Mouse (Mus musculus) right cerebral cortex, adult 18-20 months (tissue): ENCODE measurements around the gene Gm20388.

ENCODE experiments used
- DNase-seq: peaks from one replicate; pipeline ENCODE4 v3.0.0; 2022; ENCODE audit warnings: mixed read lengths

The Gm20388 gene

GRCm38 (mm10) chr8:121468083-121469071 is 1557.7 kb downstream of the Gm20388 start:
- DNase-seq, result no peak

GRCm38 (mm10) chr8:121474161-121474897 is 1563.7 kb downstream of the Gm20388 start:
- DNase-seq, result peak; percentile 10

GRCm38 (mm10) chr8:121474898-121475284 is 1564.2 kb downstream of the Gm20388 start:
- no peak for DNase-seq

- DNase-seq, result no peak
Observed at GRCm38 (mm10) chr8:121477851-121478547, 1567.4 kb downstream of the Gm20388 start.

- DNase-seq, result no peak
Observed at GRCm38 (mm10) chr8:121479144-121479543, 1568.5 kb downstream of the Gm20388 start.

- DNase-seq, result no peak
Observed at GRCm38 (mm10) chr8:121480411-121481031, 1569.9 kb downstream of the Gm20388 start.

- DNase-seq, result no peak
Observed at GRCm38 (mm10) chr8:121484072-121484782, 1573.6 kb downstream of the Gm20388 start.

- DNase-seq, result no peak
Observed at GRCm38 (mm10) chr8:121491633-121492032, 1581.0 kb downstream of the Gm20388 start.

- DNase-seq, result no peak
Observed at GRCm38 (mm10) chr8:121497621-121498020, 1587.0 kb downstream of the Gm20388 start.

GRCm38 (mm10) chr8:121511751-121512150 is 1601.1 kb downstream of the Gm20388 start:
- DNase-seq, result no peak

GRCm38 (mm10) chr8:121513429-121513828 is 1602.8 kb downstream of the Gm20388 start:
- DNase-seq, result peak; percentile 60

GRCm38 (mm10) chr8:121525111-121525818 is 1614.6 kb downstream of the Gm20388 start:
- no peak for DNase-seq

GRCm38 (mm10) chr8:121526811-121527550 is 1616.3 kb downstream of the Gm20388 start:
- DNase-seq, result no peak

- DNase-seq, result no peak
Observed at GRCm38 (mm10) chr8:121527751-121528150, 1617.1 kb downstream of the Gm20388 start.

GRCm38 (mm10) chr8:121528790-121529189 is 1618.1 kb downstream of the Gm20388 start:
- no peak for DNase-seq

- DNase-seq, result no peak
Observed at GRCm38 (mm10) chr8:121530639-121531038, 1620.0 kb downstream of the Gm20388 start.

- DNase-seq, result no peak
Observed at GRCm38 (mm10) chr8:121532381-121532780, 1621.7 kb downstream of the Gm20388 start.

- DNase-seq, result no peak
Observed at GRCm38 (mm10) chr8:121541862-121542261, 1631.2 kb downstream of the Gm20388 start.

- no peak for DNase-seq
Observed at GRCm38 (mm10) chr8:121542901-121543300, 1632.3 kb downstream of the Gm20388 start.

GRCm38 (mm10) chr8:121544276-121544785 is 1633.7 kb downstream of the Gm20388 start, which contains the start of gene 1700018B08Rik:
TSS of gene 1700018B08Rik (minus strand) at chr8:121544320.
- no peak for DNase-seq
